Mouse (Mus musculus) megakaryocyte-erythroid progenitor cell, adult 5-6 weeks (primary cell): ENCODE results near the gene Cnot11. TPM values are rescaled to one million over a fixed set of nuclear protein-coding genes. Genes with fewer than 3 reads are reported as not detected.

Experiments used
- ATAC-seq: replicated peaks from 2 replicates; pipeline ENCODE4 v1.8.0; 2016; ENCODE audit warnings: mild to moderate bottlenecking, inconsistent platforms; ENCODE audit not compliant: severe bottlenecking, poor library complexity, low FRiP score, low TSS enrichment
- total RNA-seq, 2 experiments: library from RNA; stranded (forward) in 1 of 2; stranded (reverse) in 1 of 2; fragments of 200-1000, 215-1000 nt in 1 of 2; fragments of >200 nt in 1 of 2; fragmentation: Nextera tagmentation in 1 of 2; gene quantifications; 2 replicates each; pipeline ENCODE4 v1.2.3; 2014 to 2017

The Cnot11 gene
- total RNA-seq (2014; fragmentation: Nextera tagmentation): 25.9 and 27.2 TPM in 2 replicates
- total RNA-seq (2017): 25.1 and 28.9 TPM in 2 replicates

DNA sequence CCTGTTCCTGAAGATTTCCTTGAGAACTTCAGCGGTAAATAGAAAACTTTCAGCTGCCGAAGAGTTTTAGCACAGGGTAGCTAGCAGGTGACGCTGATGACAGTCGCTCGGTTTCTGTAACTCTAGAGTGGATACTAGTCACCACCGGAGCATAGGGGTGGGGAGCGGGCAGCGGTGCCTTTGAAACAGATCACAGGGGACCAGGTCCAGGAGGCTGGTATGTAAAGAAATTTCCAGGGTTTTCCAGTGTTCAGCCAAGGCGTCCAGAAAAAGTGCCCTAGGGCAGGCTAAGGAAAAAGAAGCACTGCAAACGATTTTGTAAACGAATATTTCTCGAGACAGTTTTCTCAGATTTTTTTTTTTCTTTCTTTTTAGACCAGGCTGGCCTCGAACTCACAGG is at the start of gene Cnot11:
Gene Cnot11 (plus strand): TSS at position 162 of the 400 bp plus-strand sequence.
- no peak for ATAC-seq

- no peak for ATAC-seq
These were observed 47.4 kb upstream of the Cnot11 start for GRCm38 (mm10) chr1:39487370-39487769.

- ATAC-seq: no peak
These were observed 41.6 kb upstream of the Cnot11 start for GRCm38 (mm10) chr1:39493165-39493564.

DNA sequence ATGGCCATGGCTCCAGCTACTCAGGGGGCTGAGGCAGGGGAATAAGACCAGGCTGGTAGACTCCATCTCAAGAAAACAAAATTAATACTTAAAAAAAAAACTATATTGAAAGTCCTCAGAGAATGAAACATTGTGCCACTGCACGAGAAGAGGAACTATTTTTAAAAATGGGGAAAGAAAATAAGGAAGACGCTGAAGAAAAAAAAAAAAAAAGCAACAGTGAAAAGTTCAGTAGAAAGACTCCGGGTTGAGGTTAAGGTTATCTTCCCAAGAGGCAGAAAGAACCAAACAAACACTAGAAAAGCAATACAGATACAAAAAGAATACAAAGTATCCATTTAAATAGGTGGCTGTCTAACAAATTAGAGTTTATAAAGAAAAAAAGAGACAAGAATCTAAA is 41.1 kb upstream of the Cnot11 start:
- ATAC-seq: no peak

- ATAC-seq: no peak
These were observed 37.8 kb upstream of the Cnot11 start for GRCm38 (mm10) chr1:39496995-39497394.

DNA sequence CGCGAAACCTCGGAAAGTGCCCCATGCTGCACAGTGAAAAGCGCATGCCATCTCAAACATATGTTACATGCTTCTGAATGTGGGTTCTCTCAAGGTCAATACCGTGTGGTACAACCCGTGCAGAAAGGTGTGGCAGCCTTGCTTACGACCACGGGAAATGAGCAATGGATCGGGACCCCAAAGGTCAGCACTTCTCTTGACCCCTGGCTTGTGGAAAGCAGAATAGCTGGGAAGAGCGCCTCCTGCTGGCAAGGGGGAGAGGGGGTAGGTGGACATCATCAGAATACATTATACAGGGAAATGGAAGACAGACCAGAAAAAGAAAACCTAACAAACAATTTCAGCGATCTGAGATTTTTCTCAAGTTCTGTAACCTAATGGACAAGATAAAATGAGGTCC is 37.0 kb upstream of the Cnot11 start:
- ATAC-seq: no peak

DNA sequence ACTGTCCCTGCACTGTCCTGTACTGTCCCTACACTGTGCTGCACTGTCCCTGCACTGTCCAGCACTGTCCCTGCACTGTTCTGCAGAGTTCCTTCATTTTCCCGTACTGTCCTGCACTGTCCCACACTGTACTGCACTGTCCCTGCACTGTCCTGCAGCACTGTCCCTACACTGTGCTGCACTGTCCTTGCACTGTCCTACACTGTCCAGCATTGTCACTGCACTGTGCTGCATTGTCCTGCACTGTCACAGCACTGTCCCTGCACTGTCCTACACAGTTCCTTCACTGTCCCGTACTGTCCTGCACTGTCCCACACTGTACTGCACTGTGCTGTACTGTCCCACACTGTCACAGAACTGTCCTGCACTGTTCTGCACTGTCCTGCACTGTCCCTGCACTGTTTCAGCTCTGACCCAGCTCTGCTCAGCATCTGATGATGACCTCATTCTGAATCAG is 35.3 kb upstream of the Cnot11 start:
- 0 out of 2 replicates have a peak, but pooled peaks have one; percentile 31 for ATAC-seq

DNA sequence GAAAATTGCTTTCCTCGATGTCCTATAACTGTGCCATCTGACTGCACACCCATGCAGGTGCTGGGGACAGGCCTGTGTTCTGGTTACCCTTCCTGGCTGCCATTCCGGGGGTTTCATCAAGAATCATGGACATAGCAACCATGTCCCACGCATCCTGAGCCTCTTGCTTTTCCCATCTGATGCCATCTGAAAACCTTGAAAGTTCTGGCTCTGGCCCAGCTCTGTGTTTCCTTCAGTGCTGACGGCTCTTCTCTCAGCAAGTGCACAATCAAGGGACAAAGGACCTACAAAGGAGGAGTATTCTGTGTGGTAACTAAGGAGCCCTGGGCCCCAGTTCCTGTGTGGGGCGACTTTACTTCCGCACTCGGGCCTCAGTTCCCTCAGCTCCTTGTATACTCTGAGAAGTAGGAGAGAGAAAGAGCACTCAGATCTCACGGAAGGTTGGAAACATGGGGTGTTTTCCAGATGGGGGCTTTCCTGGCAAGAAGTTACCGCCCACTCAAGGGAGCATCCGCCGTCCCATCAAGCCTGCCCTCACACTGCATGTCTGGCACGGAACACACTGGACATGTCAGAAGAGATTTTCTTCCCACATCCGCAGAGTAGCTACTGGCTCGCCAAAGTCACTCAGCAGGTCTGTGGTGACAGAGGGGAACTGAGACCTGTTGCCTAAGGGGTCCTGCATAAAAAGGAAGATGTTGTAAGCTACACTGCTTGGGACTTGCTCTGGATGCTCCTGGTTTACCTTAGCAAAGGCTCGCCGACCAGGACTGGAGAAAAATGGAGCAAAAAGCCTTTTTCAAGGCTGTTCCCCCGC is 31.8 kb upstream of the Cnot11 start:
- ATAC-seq: no peak

GRCm38 (mm10) chr1:39504261-39504660 is 30.5 kb upstream of the Cnot11 start:
- peak; percentile 75 for ATAC-seq

GRCm38 (mm10) chr1:39505600-39505999 is 29.2 kb upstream of the Cnot11 start:
- ATAC-seq: no peak

DNA sequence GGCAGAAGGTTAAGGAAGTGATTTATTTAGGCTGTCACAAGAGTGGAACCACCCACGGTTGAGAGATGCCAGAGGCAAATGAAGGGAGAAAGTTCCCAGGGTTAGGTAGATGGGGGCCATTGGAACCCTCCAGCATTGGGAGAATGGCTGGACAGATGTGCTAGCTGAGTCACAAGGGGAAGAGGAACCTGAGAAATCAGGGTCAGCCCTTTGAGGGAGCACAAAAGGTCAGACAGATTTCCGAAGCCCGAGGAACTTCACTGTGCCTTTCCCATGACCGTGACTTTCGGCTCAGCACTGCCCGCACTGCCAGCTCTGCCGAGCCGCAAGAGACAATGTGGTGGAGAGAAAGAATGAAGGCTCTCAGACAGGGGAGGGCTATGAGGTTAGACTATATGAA is 23.0 kb upstream of the Cnot11 start:
- no peak for ATAC-seq

DNA sequence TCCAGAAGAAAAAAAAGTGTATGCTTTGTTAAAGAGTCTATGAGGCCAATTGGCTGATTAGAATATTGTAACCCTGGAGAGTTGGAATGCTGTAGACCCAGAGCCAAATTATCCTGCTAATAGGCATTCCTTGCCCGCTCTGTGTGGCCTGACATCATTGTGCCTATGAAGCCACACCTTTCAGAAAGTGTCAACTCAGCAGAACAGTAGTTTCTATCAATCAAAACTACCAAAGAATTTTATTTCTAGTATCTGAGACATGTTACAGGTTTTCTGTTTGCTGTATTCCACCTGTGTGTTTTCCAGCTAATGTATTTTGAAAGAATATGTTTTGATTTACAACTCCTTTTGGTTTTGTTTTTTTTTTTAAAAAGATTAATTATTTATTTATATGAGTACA is 22.6 kb upstream of the Cnot11 start:
- no peak for ATAC-seq

DNA sequence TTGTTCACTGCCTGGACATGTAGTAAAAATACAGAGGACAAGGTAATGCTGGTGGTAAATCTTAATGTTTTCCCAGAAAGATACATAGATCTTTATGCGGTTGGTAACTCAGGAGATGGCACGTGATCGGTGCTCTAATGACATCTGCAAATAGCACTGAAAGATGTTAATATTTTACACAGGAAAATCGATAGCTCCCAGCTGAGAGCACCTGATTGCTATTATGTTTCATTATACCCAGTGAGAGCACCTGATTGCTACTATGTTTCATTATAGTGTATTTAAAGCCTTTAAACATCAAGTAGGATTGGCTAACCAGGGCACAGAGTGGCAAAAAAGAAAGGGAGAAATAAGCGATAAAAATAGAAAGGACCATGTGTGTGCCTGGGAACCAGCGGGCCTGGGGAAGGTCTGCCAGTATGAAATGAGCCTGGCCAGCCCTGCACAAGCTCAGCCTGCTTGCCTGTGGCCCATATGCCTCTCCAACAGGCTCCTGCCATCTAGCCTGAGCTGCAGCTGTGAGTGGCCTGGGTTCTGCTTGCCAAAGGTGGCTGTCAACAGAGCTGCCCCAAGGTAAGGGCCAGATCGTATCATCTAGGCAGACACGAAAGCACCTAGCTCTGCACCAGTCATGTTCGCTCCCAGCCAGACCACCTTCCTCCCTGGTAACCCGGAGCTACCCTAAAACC is 19.3 kb upstream of the Cnot11 start:
- ATAC-seq: no peak

GRCm38 (mm10) chr1:39521326-39521725 is 13.5 kb upstream of the Cnot11 start:
- no peak for ATAC-seq

GRCm38 (mm10) chr1:39522519-39522918 is 12.3 kb upstream of the Cnot11 start:
- peak; percentile 80 for ATAC-seq

GRCm38 (mm10) chr1:39525763-39526162 is 9.0 kb upstream of the Cnot11 start:
- no peak for ATAC-seq

- no peak for ATAC-seq
These were observed 8.2 kb upstream of the Cnot11 start for GRCm38 (mm10) chr1:39526371-39527167.

DNA sequence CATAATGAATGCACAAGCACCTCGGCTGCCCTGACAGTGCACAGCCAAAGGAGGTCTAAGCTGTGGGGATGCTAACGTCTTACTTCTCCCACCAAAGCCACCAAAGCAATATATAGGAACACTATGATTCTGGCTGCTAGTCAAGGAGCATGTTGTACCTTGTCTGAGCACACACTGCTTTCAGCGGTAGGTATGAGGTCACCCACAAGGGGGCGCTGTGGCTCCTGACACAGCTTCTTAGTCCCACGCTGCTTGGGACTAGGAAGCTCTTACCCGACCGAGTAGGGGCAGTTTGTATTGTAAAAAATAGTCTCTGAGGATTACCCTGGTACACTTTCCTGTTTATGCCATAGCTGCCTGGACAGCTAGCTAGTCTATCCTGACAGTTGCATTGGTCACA is 7.4 kb upstream of the Cnot11 start:
- ATAC-seq: peak; percentile 78

- ATAC-seq: no peak
These were observed 6.5 kb upstream of the Cnot11 start for GRCm38 (mm10) chr1:39528319-39528718.
